Mouse (Mus musculus) myocyte (in vitro differentiated cells): ENCODE data around the gene Simc1.

Experiments
- POLR2A ChIP-seq: IDR thresholded peaks from one replicate; pipeline ENCODE4 v1.6.1; 2011; ENCODE audit warnings: low read depth, mild to moderate bottlenecking, control low read depth, moderate library complexity; ENCODE audit not compliant: insufficient read length
- USF1 ChIP-seq: IDR thresholded peaks from one replicate; pipeline ENCODE4 v1.6.1; 2011; ENCODE audit warnings: low read depth, mild to moderate bottlenecking, control low read depth, moderate library complexity

- TF ChIP-seq USF1 (no peak), POLR2A (no peak)
These were observed 13.2 kb upstream of the Simc1 start for GRCm38 (mm10) chr13:54490411-54490810.
